Mouse (Mus musculus) adrenal gland, adult 18-20 months (tissue): ENCODE measurements at regions not wholly inside any gene's neighbourhood (a gene's known extent, or its start where the extent isn't known, plus 50 kb on each side); places are given as distances from the start of the nearest gene placed in this dataset.

ENCODE experiments used
- DNase-seq, 2 experiments: peaks; one replicate each; pipeline ENCODE4 v3.0.0; 2021 to 2022; ENCODE audit warnings: low spot score in 2 of 2

DNA sequence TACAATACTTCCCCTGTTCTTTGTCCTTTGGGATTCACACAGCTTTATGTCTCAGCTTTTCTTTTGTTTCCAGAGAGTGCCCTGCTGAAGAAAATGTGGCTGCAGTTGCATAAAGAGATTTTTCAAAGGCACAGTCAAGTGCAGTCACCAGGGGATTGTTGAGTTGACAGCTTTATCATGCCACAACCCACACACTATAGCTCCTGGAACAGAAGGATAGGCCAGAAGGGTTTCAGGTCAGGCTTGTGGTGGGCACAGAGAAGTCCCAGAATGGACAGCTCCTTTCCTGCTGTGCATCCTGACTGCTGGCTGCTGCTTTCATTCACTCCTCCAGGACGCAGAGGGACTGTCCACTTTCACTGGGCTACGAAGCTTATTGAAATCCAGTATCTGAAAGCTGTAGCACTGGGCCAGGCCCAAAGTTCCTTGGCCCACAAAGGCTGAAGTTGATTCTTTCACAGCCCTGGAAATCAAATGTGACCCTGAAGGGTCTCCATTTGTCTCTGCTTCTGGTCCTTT lies 119.6 kb upstream of the Slc24a5 start:
- DNase-seq, result no peak

DNA sequence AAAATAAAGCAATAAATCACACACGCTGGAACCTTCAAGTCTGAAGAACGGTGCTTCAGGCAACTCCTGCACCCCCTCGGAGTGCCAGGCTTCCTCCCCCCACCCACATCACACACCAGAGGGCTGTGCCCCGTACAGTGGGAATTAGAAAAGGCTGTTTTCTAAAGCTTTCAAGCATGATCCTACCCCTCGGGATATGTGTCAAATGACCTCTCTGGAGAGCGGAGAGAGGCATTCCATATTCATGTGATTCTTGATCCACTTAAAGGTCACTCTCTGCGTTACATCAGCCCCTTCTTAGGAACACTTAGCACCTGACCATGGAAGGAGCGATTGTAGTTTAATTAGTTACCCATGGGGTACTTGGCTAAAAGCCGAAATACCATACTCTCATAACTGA lies 119.1 kb upstream of the Slc24a5 start:
- no peak for DNase-seq

DNA sequence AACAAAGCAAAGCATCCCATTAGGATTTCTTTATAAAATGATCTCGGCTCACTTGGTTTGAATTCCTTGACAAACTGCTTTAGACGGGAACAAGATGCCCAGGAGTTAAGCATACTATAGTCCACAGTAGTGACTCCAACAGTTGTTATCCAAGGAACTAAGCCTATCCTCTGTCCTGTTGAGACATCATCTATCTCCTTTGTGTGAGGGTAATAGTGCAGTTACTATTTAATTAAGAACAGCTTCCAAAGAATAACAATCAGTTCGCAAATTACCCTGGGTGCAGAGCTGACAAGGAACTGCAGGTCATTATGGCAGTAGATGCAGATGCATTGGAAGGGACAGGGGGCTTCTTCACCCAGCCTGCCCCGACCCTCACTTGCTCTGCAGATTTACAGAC lies 115.7 kb upstream of the Slc24a5 start:
- DNase-seq, result no peak

DNA sequence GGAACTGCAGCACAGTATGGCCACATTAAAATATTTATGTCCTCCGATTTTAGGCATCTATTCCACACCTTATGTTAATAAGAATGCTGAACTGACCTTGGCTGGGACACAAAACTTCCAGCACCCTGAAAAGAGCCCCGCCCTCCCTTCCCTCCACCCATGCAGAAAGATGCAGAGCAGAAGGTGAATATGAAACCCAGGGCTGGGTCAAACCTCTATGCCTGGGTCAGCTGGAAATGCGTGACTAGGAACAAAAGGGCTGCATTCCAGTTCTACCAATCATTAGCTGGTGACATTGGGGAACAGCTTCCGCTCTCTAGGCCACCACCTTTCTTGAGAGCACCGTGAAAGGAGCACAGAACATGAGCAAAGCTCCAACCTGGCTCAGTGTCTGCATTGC lies 114.9 kb upstream of the Slc24a5 start:
- DNase-seq, result no peak

DNA sequence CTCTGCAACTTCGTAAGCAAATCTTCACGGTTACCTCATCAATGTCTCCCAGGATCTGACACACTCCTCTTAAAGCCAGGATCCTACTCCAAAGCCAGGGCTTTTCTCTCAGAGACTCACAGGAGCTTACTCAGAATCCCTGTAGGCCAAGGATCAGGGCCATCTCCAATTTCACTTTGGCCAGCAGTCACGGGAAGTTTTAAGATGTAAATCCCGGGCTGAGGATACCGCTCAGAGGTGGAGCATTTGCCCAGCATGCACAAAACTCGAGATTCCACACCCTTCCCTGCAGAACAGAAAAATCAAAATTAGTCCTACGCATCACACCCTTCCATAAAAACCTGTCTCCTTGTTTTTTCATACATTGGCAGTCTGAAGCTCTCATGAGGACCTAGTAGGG lies 112.1 kb upstream of the Slc24a5 start:
- DNase-seq, result no peak

DNA sequence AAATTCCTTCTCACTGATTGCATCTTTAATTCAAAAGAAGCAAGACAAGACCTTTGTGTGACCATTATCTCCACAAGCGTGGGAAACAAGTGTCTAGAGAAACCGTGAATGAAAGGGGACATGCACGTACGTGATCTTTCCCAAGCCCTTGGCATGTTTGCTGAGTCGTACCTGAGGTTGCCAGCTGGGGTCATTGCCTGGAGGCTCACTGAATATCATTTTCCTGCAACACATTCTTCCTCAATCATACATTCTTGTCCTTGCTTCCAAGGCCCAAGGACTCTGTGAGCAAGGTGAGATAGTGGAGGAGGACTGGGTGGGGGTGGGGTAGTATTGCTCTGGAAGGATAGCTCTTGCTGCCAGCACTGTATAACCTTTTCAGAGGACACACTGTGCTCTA lies 108.5 kb upstream of the Slc24a5 start:
- no peak for DNase-seq

DNA sequence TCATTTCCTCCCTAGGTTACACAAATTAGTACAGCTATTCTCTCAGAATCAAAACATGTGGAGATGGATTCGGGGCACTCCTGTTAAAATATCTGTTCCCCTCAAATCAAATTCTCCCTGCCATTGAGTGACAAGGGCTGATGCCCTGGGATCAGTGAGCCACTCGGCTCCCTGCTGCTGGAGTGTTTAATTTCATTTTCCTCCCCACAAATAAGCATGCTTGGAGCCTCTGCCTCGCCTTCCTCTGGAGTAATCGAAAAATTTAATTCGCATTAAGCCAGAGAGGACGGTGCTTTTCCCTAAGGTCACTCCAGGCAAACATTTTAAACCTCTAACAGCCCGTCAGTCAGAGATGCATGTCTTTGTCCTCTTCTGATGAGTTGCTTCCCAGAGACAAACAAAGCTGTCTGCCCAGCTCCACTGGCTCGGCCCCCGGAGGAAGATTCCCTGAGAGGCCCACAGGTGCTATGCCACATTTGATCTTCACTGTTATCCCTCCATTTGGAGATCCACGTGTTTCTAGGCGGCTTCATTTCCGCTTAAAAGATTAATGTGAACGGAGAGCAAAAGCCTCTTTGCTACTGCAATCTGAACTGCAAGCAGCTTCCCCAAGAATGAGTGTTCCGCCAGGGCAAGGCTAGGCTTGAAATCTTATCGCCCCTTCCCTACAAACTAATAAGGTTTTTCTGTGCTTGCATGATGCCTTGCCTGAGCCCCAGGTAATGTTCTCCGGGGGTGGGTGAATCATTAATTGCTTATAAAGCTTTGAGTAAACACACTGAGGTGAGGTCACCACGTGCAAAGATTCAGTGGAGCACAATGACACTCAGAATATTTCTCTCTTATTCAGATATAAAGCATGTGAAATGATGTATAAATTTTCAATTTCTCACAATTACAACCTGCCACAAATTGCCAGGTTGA lies 95.8 kb upstream of the Slc24a5 start:
- no peak for DNase-seq

DNA sequence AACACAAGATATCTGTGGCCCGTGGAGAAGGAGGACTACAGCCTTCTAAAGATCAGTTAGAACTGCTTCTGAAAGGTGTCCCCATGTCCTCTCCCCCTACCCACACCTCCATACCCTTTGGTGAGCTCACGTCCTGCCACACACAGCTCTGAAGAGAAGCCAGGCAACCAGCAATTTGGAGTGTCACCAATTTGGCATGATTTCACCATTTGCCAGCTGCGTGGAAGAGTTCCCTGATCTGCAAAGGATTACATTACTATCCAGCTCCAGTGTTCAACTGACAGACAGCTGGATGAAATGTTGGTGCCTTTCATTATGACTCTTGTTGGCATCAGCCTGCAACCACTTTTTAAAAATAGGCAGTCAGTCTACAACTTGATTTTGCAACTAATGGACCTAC lies 92.8 kb upstream of the Slc24a5 start:
- DNase-seq, result no peak

DNA sequence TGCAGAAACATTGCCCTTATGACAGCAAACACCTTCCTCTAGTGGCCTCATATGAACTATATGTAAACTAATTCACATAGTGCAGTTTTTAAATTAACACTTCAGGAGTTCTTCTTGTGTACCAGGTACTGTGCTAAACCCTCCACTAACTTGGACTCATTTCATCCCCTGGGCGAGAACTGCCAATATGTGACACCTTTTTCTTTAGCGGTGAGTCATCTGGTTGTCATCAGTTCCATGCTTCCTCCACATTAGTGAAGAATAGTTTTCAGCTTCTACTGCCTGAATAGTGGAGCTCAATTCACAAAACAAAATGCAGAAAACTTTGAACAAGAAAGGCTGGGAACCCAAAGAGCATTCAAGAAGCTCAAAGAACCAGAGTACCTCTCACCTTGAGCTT lies 76.9 kb upstream of the Slc24a5 start:
- no peak for DNase-seq

DNA sequence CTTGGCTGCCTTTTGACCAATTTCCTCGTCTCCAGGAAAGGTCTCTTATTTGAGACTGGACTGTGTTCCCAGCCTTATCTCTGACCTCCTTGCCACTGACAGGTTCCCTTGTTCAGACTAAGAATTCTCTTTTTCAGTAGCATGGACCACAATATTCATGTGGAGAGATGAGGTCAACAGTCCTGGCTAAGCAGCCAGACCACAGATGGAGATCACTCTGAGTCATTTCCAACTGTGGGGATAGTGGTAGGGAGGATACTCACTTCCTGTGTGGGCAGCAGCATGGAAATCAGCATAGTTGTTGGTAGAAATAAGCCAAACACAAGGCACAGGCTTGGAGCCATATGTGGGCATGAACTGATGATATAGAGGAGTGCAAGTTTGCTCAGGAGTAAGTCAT lies 52.9 kb upstream of the Slc24a5 start:
- DNase-seq, result no peak

DNA sequence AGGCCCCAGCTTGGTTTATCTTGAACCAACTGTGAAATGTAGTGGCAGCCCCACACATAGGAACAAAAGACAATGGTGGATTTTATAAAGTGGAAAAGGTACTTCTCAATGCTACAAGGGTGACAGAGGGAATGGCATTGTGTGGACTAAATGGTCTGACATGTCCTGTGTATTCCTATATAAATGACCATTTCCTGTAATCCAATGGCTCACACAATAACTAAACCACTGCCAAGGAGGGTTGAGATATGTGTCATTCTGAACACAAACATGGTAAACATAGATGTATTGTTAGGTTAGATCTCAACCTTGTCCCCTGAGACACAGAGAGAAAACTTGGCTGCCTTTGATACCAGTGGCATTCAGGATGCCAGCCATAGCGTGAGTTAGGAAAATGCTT lies 51.0 kb upstream of the Slc24a5 start:
- DNase-seq, result no peak
